Mouse (Mus musculus): ENCODE data around the gene Hs6st1.

DNA sequence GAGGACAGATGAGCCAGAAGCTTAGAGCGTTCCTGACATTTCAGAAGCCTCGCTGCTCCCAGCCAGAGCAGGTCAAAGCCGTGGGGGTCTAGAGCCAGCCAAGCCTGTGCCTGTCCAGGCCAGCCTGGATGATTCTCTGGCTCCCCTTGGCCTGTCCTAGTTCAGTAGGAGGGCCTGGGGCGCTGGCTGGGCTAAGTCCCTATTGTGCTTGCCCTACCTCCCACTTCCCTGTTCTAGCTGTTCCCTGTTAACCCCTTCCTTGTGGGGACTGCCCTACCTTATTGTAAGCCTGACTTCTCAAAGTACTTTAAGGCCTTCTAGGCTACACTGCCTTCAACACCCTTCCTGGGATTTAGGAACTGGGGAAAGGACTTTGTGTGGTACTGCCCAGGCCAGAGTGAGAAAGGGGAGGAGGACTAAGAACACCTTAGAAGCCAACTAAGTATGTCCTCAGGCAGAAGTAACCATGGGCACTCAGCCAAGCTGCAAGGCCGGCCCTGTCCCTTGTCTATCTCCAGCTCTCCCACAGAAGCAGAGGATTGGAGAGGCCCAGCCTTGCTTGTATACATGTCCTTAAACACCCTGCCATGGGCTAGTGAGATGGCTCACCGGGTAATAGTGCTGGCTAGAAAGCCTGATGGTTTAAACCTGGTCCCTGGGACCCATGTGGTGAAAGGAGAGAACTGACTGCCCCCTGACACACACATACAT lies 22.0 kb downstream of the Hs6st1 start:
- TF ChIP-seq EP300 (IDR thresholded peaks at IDR 0.05; ENCODE audit: low read depth) (no peak), CTCF (IDR thresholded peaks at IDR 0.05; ENCODE audit: low read depth) (no peak)

Data from heart, postnatal 0 days (tissue).